Mouse (Mus musculus) kidney, adult 18-20 months (tissue): ENCODE measurements around the gene Mnat1.
"Not testable (repeated sequence)": the region's sequence is repeated elsewhere in the genome, so short reads cannot be mapped to it uniquely, and the experiment has no call there.

Source experiments
- DNase-seq: peaks from one replicate; pipeline ENCODE4 v3.0.0; 2021

Gene Mnat1

GRCm38 (mm10) chr12:73123093-73124041 is at the start of gene Mnat1:
Mnat1 (plus strand) TSS chr12:73123717.
- DNase-seq, result peak; percentile 86

- not testable (repeated sequence) for DNase-seq
Observed at GRCm38 (mm10) chr12:73081828-73082227, 41.7 kb upstream of the Mnat1 start.

- no peak for DNase-seq
Observed at GRCm38 (mm10) chr12:73083773-73084172, 39.7 kb upstream of the Mnat1 start.

GRCm38 (mm10) chr12:73085739-73086630 is 37.5 kb upstream of the Mnat1 start:
- no peak for DNase-seq

- no peak for DNase-seq
Observed at GRCm38 (mm10) chr12:73087086-73087485, 36.4 kb upstream of the Mnat1 start.

- no peak for DNase-seq
Observed at GRCm38 (mm10) chr12:73088500-73088899, 35.0 kb upstream of the Mnat1 start.

GRCm38 (mm10) chr12:73088911-73089310 is 34.6 kb upstream of the Mnat1 start:
- no peak for DNase-seq

- DNase-seq, result peak; percentile 24
Observed at GRCm38 (mm10) chr12:73090672-73091335, 32.7 kb upstream of the Mnat1 start.

- DNase-seq, result no peak
Observed at GRCm38 (mm10) chr12:73094189-73094588, 29.3 kb upstream of the Mnat1 start.

- no peak for DNase-seq
Observed at GRCm38 (mm10) chr12:73094605-73095004, 28.9 kb upstream of the Mnat1 start.

GRCm38 (mm10) chr12:73096177-73096576 is 27.3 kb upstream of the Mnat1 start:
- DNase-seq, result not testable (repeated sequence)

- no peak for DNase-seq
Observed at GRCm38 (mm10) chr12:73098593-73098992, 24.9 kb upstream of the Mnat1 start.

GRCm38 (mm10) chr12:73103713-73104112 is 19.8 kb upstream of the Mnat1 start:
- DNase-seq, result no peak

- DNase-seq, result no peak
Observed at GRCm38 (mm10) chr12:73107821-73108220, 15.7 kb upstream of the Mnat1 start.

- DNase-seq, result peak; percentile 50
Observed at GRCm38 (mm10) chr12:73110431-73111111, 12.9 kb upstream of the Mnat1 start.

- peak; percentile 62 for DNase-seq
Observed at GRCm38 (mm10) chr12:73111561-73112325, 11.8 kb upstream of the Mnat1 start.

GRCm38 (mm10) chr12:73112326-73113087 is 11.0 kb upstream of the Mnat1 start:
- peak; percentile 57 for DNase-seq

GRCm38 (mm10) chr12:73113196-73113595 is 10.3 kb upstream of the Mnat1 start, which contains the start of gene Six4:
Six4 (minus strand) TSS chr12:73113456.
- peak; percentile 74 for DNase-seq

GRCm38 (mm10) chr12:73125250-73125649 is 1.7 kb downstream of the Mnat1 start:
- no peak for DNase-seq

GRCm38 (mm10) chr12:73140732-73141131 is 17.2 kb downstream of the Mnat1 start:
- no peak for DNase-seq

- DNase-seq, result no peak
Observed at GRCm38 (mm10) chr12:73147236-73147635, 23.7 kb downstream of the Mnat1 start.
